Comparison of ENCODE assay signal across 11 mouse cellular contexts in the genomic region with DNA sequence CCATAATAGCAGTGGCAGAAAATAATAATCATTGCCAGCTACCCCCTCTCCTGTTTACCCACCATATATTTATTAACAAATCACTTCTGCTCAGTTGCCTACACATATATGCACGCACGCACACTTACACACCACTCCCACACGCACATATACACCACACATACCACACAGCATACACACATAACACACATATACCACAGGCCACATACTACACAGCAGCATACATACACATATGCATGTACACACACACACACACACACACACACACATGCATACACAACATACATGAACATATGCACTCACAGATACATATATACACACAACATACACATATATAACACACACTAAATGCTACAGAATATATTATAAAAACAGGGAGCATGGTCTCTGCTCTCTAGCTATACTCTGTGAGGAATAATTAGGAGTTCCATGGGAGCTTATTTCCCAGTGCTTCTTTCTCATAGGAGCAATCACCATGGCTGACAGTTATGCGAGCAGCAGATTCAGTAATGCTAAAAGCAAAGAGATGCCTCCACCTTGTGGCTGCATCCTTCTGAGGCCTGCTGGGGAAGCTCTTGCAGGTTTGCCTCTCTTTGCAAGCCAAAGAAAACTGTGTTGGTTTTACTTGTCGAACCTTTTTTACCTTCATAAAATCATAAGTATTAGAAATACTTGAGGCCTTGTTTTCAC.
DNase-seq lines count a peak whose midpoint lies in the region; ATAC-seq and TF ChIP-seq lines count a peak whose summit lies in the region.
"Had no signal": no experiment of that assay in that cellular context is flagged by ENCODE, and none has a peak within 500 bp of the region (broad histone marks: within the 10 kb centered on the region; RNA-seq: fewer than 3 reads in every experiment).

No protein-coding gene starts in this region.

- H3K4me3 ChIP-seq in neural tube, embryonic 15.5 days (replicated peaks) = no peak overlapping the region
- H3K4me3 ChIP-seq in midbrain, postnatal 0 days (ENCODE audit: low read depth, low read length) = no peak overlapping the region
- H3K4me3 ChIP-seq: neural tube, embryonic 12.5 days had no signal

- no peak overlapping the region for H3K27ac ChIP-seq in neural tube, embryonic 15.5 days (replicated peaks)
- no peak overlapping the region for H3K27ac ChIP-seq in midbrain, postnatal 0 days (ENCODE audit: low read depth, low read length)
- H3K27ac ChIP-seq: neural tube, embryonic 12.5 days had no signal

- no peaks in the 10 kb centered on the region for H3K27me3 ChIP-seq in neural tube, embryonic 15.5 days (replicated peaks)
- H3K27me3 ChIP-seq in midbrain, postnatal 0 days (ENCODE audit: insufficient read depth, low read length) = no peaks in the 10 kb centered on the region
- H3K27me3 ChIP-seq: neural tube, embryonic 12.5 days had no signal

- H3K36me3 ChIP-seq in neural tube, embryonic 15.5 days = no peaks in the 10 kb centered on the region
- no peaks in the 10 kb centered on the region for H3K36me3 ChIP-seq in midbrain, postnatal 0 days (ENCODE audit: insufficient read depth, low read length)
- H3K36me3 ChIP-seq: neural tube, embryonic 12.5 days had no signal

- H3K4me2 ChIP-seq in neural tube, embryonic 15.5 days = no peak overlapping the region
- no peak overlapping the region for H3K4me2 ChIP-seq in midbrain, postnatal 0 days (ENCODE audit: low read depth, low read length, poor library complexity, severe bottlenecking)
- H3K4me2 ChIP-seq: neural tube, embryonic 12.5 days had no signal

- 82% methylated on average over 5 of the region's 5 CpGs for WGBS in neural tube, embryonic 15.5 days
- WGBS in midbrain, postnatal 0 days = 74% methylated on average over 5 of the region's 5 CpGs

- H3K4me1 ChIP-seq in neural tube, embryonic 15.5 days = peaks cover 40% of the 10 kb centered on the region
- H3K4me1 ChIP-seq in midbrain, postnatal 0 days (ENCODE audit: insufficient read depth, low read length) = no peaks in the 10 kb centered on the region
- H3K4me1 ChIP-seq: neural tube, embryonic 12.5 days had no signal

- 0 out of 2 replicates have a peak, but pooled peaks have one; percentile 49 for ATAC-seq in neural tube, embryonic 15.5 days (ENCODE audit: low FRiP score)
- 0 out of 2 replicates have a peak, but pooled peaks have one; percentile 44 for ATAC-seq in midbrain, postnatal 0 days (ENCODE audit: low FRiP score)

- peak; percentile 50 for DNase-seq in heart, adult 11 months
- DNase-seq in heart, adult 18-20 months = no peak
- no peak for DNase-seq in neural tube, embryonic 10.5 days (ENCODE audit: extremely low spot score, low spot score)
- peak; percentile 16 for DNase-seq in forelimb bud, embryonic 11.5 days (ENCODE audit: low read depth, low spot score)
- DNase-seq in midbrain, postnatal 0 days (ENCODE audit: low spot score) = peak; percentile 78
- no peak for DNase-seq in thymus, postnatal 0 days (ENCODE audit: low spot score)
- DNase-seq in cerebellum, adult 11 months = no peak
- DNase-seq: cerebellum, adult 9-10 months; thymus, postnatal 14 days had no signal

- peak; percentile 85 for TF ChIP-seq CTCF in midbrain, postnatal 0 days (IDR thresholded peaks at IDR 0.05)

- H3K9ac ChIP-seq in neural tube, embryonic 15.5 days (replicated peaks) = no peak overlapping the region
- H3K9ac ChIP-seq in midbrain, postnatal 0 days (replicated peaks; ENCODE audit: low read length, poor library complexity, severe bottlenecking) = no peak overlapping the region
- H3K9ac ChIP-seq: neural tube, embryonic 12.5 days had no signal

- H3K9me3 ChIP-seq in neural tube, embryonic 15.5 days (replicated peaks) = no peaks in the 10 kb centered on the region
- no peaks in the 10 kb centered on the region for H3K9me3 ChIP-seq in midbrain, postnatal 0 days (ENCODE audit: low read length)
- H3K9me3 ChIP-seq: neural tube, embryonic 12.5 days had no signal

Comparison
In these comparisons a context has a peak if more than half of its experiments do, and no peak if none do; other contexts are left out.
1. DNase-seq: peak in heart, adult 11 months (single experiment), forelimb bud, embryonic 11.5 days (single experiment) and midbrain, postnatal 0 days (single experiment); none in heart, adult 18-20 months (0 of 2), neural tube, embryonic 10.5 days (single experiment), thymus, postnatal 0 days (single experiment) and cerebellum, adult 11 months (single experiment).